Mouse (Mus musculus) brain, embryonic 14.5 days (tissue): ENCODE data around the gene Rho. TPM values are rescaled to one million over a fixed set of nuclear protein-coding genes. Genes with fewer than 3 reads are reported as not detected.

Experiments used
- DNase-seq: peaks from one replicate; pipeline ENCODE4 v3.0.0-alpha.2; 2011; ENCODE audit warnings: low read depth
- CTCF ChIP-seq: fragments of 200-500 bp; IDR thresholded peaks from 2 replicates; pipeline ENCODE4 v1.5.1; 2012; ENCODE audit warnings: inconsistent platforms, mild to moderate bottlenecking, moderate library complexity, borderline replicate concordance; ENCODE audit not compliant: insufficient read depth, insufficient read length; ENCODE audit errors: extremely low read depth
- POLR2A ChIP-seq: fragments of 200-500 bp; IDR thresholded peaks from 2 replicates; pipeline ENCODE4 v1.6.1; 2012; ENCODE audit warnings: mild to moderate bottlenecking, inconsistent platforms, borderline replicate concordance; ENCODE audit not compliant: poor library complexity, insufficient read depth, insufficient read length, severe bottlenecking; ENCODE audit errors: extremely low read depth
- polyA plus RNA-seq: library from polyadenylated mRNA; depleted of rRNA; stranded (reverse); fragments of >200 nt; gene quantifications from 2 replicates; pipeline ENCODE4 v1.2.3, GENCODE M21; 2012; rRNA removed

Gene Rho
- polyA plus RNA-seq, 1 experiment, result 2.1 TPM

- TF ChIP-seq POLR2A, result no peak
- no peak for TF ChIP-seq CTCF
- no peak for DNase-seq
These were observed 57.5 kb downstream of the Rho start for GRCm38 (mm10) chr6:115989032-115989431.

- no peak for DNase-seq
- TF ChIP-seq CTCF (no peak), POLR2A (no peak)
These were observed 58.1 kb downstream of the Rho start for GRCm38 (mm10) chr6:115989607-115990006.

Other genes starting within 250 kb of the Rho start
- 1.1 and 1.6 TPM in 2 replicates for gene Tmem40, start 169.3 kb upstream of the Rho start, polyA plus RNA-seq
- gene Cand2, start 157.2 kb upstream of the Rho start, polyA plus RNA-seq, result 30.5 and 37.1 TPM in 2 replicates
- gene Rpl32, start 123.0 kb upstream of the Rho start, polyA plus RNA-seq, result 1,840 and 1,952 TPM in 2 replicates
- 4.0 and 4.8 TPM in 2 replicates for gene Efcab12, start 93.3 kb upstream of the Rho start, polyA plus RNA-seq
- gene Mbd4, start 78.4 kb upstream of the Rho start, polyA plus RNA-seq, result 10.2 and 12.8 TPM in 2 replicates
- gene Ift122, start 78.3 kb upstream of the Rho start, polyA plus RNA-seq, result 28.1 and 28.9 TPM in 2 replicates
- not detected in 2 replicates for gene H1foo, start 13.2 kb downstream of the Rho start, polyA plus RNA-seq
- 34.7 and 38.5 TPM in 2 replicates for gene Plxnd1, start 63.3 kb downstream of the Rho start, polyA plus RNA-seq